Mouse (Mus musculus): ENCODE data around the gene Efna2.

DNA sequence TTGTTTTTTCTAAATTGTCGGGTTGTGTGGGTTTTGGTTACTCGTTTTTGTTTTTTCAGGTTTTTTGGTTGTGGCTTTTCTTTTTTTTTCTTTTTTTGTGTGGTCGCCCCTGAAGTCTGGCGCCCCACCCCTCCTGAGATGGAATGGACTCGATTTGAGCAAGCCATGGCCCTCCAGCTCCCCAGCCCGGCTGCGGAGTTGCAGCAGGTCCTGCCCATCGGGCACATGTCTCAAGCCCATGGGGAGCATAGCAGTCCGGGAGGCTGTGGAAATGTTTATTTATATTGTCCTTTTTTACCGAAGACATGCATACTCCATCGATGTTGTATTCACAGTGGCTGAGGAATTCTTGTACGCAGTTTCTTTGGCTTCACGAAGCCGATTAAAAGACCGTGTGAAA is 8.0 kb upstream of the Efna2 start:
- TF ChIP-seq CTCF (conservative IDR thresholded peaks at IDR 0.05; ENCODE audit: low read length) (no peak), NANOG (IDR thresholded peaks at IDR 0.05; ENCODE audit: borderline replicate concordance, low read length) (no peak)
